Mouse (Mus musculus): Measurements from ENCODE around the gene Men1. TPM values are rescaled to one million over a fixed set of nuclear protein-coding genes. Genes with fewer than 3 reads are reported as not detected.
A peak's percentile ranks its signal among the peaks of the same experiment; 100 is the strongest.

Men1 gene
- polyA plus RNA-seq, 1 experiment from 2014 or later: 91.6 TPM

- H3K4me3 ChIP-seq: no peak overlapping the region
Measured at GRCm38 (mm10) chr19:6331178-6331577, 3.6 kb upstream of the Men1 start.

GRCm38 (mm10) chr19:6331719-6332516, 2.9 kb upstream of the Men1 start:
- peak overlapping the region; percentile 58 for H3K9ac ChIP-seq
- peak overlapping the region; percentile 50 for H3K4me2 ChIP-seq
- H3K4me3 ChIP-seq: peak overlapping the region; percentile 26
- ATAC-seq (ENCODE audit: insufficient number of reproducible peaks, insufficient read depth, low FRiP score, low TSS enrichment, low read depth): no peak
- H3K36me3 ChIP-seq: peaks cover 5% of the 10 kb centered on the region
- WGBS: 25% methylated on average over 13 of the region's 13 CpGs
- peaks cover 28% of the 10 kb centered on the region for H3K4me1 ChIP-seq
- no peaks in the 10 kb centered on the region for H3K9me3 ChIP-seq
- H3K27me3 ChIP-seq: no peaks in the 10 kb centered on the region
- no peak overlapping the region for H3K27ac ChIP-seq

More at GRCm38 (mm10) chr19:6331178-6331577, 3.6 kb upstream of the Men1 start:
- peaks cover 1% of the 10 kb centered on the region for H3K36me3 ChIP-seq
- H3K4me2 ChIP-seq: peak overlapping the region; percentile 50; the same call in 1 of the 2 replicates
- H3K27me3 ChIP-seq: no peaks in the 10 kb centered on the region
- peaks cover 20% of the 10 kb centered on the region for H3K4me1 ChIP-seq
- 60% methylated on average over 5 of the region's 5 CpGs for WGBS
- no peaks in the 10 kb centered on the region for H3K9me3 ChIP-seq
- no peak overlapping the region for H3K27ac ChIP-seq
- ATAC-seq (ENCODE audit: insufficient number of reproducible peaks, insufficient read depth, low FRiP score, low TSS enrichment, low read depth): no peak
- peak overlapping the region; percentile 28; the same call in 1 of the 2 replicates for H3K9ac ChIP-seq

- Histone ChIP-seq H3K4me2 (peak overlapping the region; percentile 78), H3K4me1 (peaks cover 35% of the 10 kb centered on the region), H3K9ac (peak overlapping the region; percentile 63; the same call in 1 of the 2 replicates), H3K9me3 (no peaks in the 10 kb centered on the region), H3K27me3 (no peaks in the 10 kb centered on the region), H3K27ac (peak overlapping the region; percentile 85), H3K4me3 (peak overlapping the region; percentile 87), H3K36me3 (peaks cover 25% of the 10 kb centered on the region)
- WGBS: 66% methylated on average over 9 of the region's 9 CpGs
- no peak for ATAC-seq (ENCODE audit: insufficient number of reproducible peaks, insufficient read depth, low FRiP score, low TSS enrichment, low read depth)
Measured at GRCm38 (mm10) chr19:6333761-6334595, 801 bp upstream of the Men1 start.

- H3K4me1 ChIP-seq: peaks cover 40% of the 10 kb centered on the region
- ATAC-seq (ENCODE audit: insufficient number of reproducible peaks, insufficient read depth, low FRiP score, low TSS enrichment, low read depth): no peak
Measured at GRCm38 (mm10) chr19:6335458-6335827, 664 bp downstream of the Men1 start.

GRCm38 (mm10) chr19:6336920-6337319, 2.1 kb downstream of the Men1 start:
- H3K4me2 ChIP-seq: peak overlapping the region; percentile 78
- no peaks in the 10 kb centered on the region for H3K9me3 ChIP-seq
- peaks cover 45% of the 10 kb centered on the region for H3K4me1 ChIP-seq
- ATAC-seq (ENCODE audit: insufficient number of reproducible peaks, insufficient read depth, low FRiP score, low TSS enrichment, low read depth): no peak
- peak overlapping the region; percentile 91 for H3K9ac ChIP-seq
- H3K4me3 ChIP-seq: peak overlapping the region; percentile 87
- WGBS: 96% methylated on average over 10 of the region's 10 CpGs
- H3K27ac ChIP-seq: no peak overlapping the region
- H3K27me3 ChIP-seq: no peaks in the 10 kb centered on the region
- peaks cover 40% of the 10 kb centered on the region for H3K36me3 ChIP-seq

More at GRCm38 (mm10) chr19:6335458-6335827, 664 bp downstream of the Men1 start:
- Histone ChIP-seq H3K36me3 (peaks cover 40% of the 10 kb centered on the region), H3K9me3 (no peaks in the 10 kb centered on the region), H3K9ac (peak overlapping the region; percentile 91), H3K27ac (peak overlapping the region; percentile 85), H3K4me3 (peak overlapping the region; percentile 87), H3K4me2 (peak overlapping the region; percentile 78), H3K27me3 (no peaks in the 10 kb centered on the region)
- under 1% methylated on average over 25 of the region's 25 CpGs for WGBS

- no peak for ATAC-seq (ENCODE audit: insufficient number of reproducible peaks, insufficient read depth, low FRiP score, low TSS enrichment, low read depth)
- 93% methylated on average over 7 of the region's 7 CpGs for WGBS
- H3K4me1 ChIP-seq: peaks cover 44% of the 10 kb centered on the region
Measured at GRCm38 (mm10) chr19:6338171-6338570, 3.4 kb downstream of the Men1 start.

GRCm38 (mm10) chr19:6338716-6339115, 3.9 kb downstream of the Men1 start:
- Histone ChIP-seq H3K4me2 (no peak overlapping the region), H3K9me3 (no peaks in the 10 kb centered on the region), H3K27me3 (no peaks in the 10 kb centered on the region), H3K27ac (no peak overlapping the region), H3K9ac (no peak overlapping the region), H3K4me3 (no peak overlapping the region), H3K4me1 (peaks cover 44% of the 10 kb centered on the region), H3K36me3 (peaks cover 49% of the 10 kb centered on the region)
- WGBS: 90% methylated on average over 11 of the region's 11 CpGs
- ATAC-seq (ENCODE audit: insufficient number of reproducible peaks, insufficient read depth, low FRiP score, low TSS enrichment, low read depth): no peak

More at GRCm38 (mm10) chr19:6338171-6338570, 3.4 kb downstream of the Men1 start:
- Histone ChIP-seq H3K4me3 (no peak overlapping the region), H3K27me3 (no peaks in the 10 kb centered on the region), H3K36me3 (peaks cover 43% of the 10 kb centered on the region), H3K27ac (no peak overlapping the region), H3K9me3 (no peaks in the 10 kb centered on the region), H3K9ac (0 out of 2 replicates have a peak overlapping the region, but pooled peaks have one; percentile 11), H3K4me2 (no peak overlapping the region)

GRCm38 (mm10) chr19:6339191-6339590, 4.4 kb downstream of the Men1 start:
- Histone ChIP-seq H3K4me3 (no peak overlapping the region), H3K27ac (no peak overlapping the region), H3K36me3 (peaks cover 54% of the 10 kb centered on the region), H3K9me3 (no peaks in the 10 kb centered on the region), H3K4me2 (no peak overlapping the region), H3K9ac (no peak overlapping the region), H3K4me1 (peaks cover 42% of the 10 kb centered on the region), H3K27me3 (no peaks in the 10 kb centered on the region)
- WGBS: 96% methylated on average over 6 of the region's 6 CpGs
- no peak for ATAC-seq (ENCODE audit: insufficient number of reproducible peaks, insufficient read depth, low FRiP score, low TSS enrichment, low read depth)

- Histone ChIP-seq H3K36me3 (peaks cover 62% of the 10 kb centered on the region), H3K4me1 (peaks cover 39% of the 10 kb centered on the region), H3K9ac (no peak overlapping the region), H3K27ac (no peak overlapping the region; the same call in 1 of the 2 replicates), H3K27me3 (no peaks in the 10 kb centered on the region), H3K4me2 (peak overlapping the region; percentile 90; the same call in 1 of the 2 replicates), H3K9me3 (no peaks in the 10 kb centered on the region), H3K4me3 (peak overlapping the region; percentile 67; the same call in 1 of the 2 replicates)
- WGBS: 70% methylated on average over 15 of the region's 15 CpGs
- no peak for ATAC-seq (ENCODE audit: insufficient number of reproducible peaks, insufficient read depth, low FRiP score, low TSS enrichment, low read depth)
Measured at GRCm38 (mm10) chr19:6339890-6340504, 5.2 kb downstream of the Men1 start.

- Histone ChIP-seq H3K36me3 (peaks cover 70% of the 10 kb centered on the region), H3K9me3 (no peaks in the 10 kb centered on the region), H3K4me2 (peak within 1 kb of the TSS; percentile 90), H3K4me1 (peaks cover 36% of the 10 kb centered on the region), H3K4me3 (peak within 1 kb of the TSS; percentile 67), H3K9ac (peak within 1 kb of the TSS; percentile 77), H3K27me3 (no peaks in the 10 kb centered on the region), H3K27ac (no peak within 1 kb of the TSS; the same call in 1 of the 2 replicates)
- WGBS: 7% methylated on average over 65 of the region's 72 CpGs
- ATAC-seq (ENCODE audit: insufficient number of reproducible peaks, insufficient read depth, low FRiP score, low TSS enrichment, low read depth): peak; percentile 63; the same call in 1 of the 2 replicates
Measured at GRCm38 (mm10) chr19:6340524-6341452, 6.0 kb downstream of the Men1 start, which contains the start of gene Map4k2. Map4k2 (plus strand) TSS chr19:6341135.
